Mouse (Mus musculus) stomach, postnatal 0 days (tissue): ENCODE data around the gene Speer4b. TPM values are rescaled to one million over a fixed set of nuclear protein-coding genes. Genes with fewer than 3 reads are reported as not detected.

Experiments used
- ATAC-seq: fragments of 200-750 bp; cut with Nextera tagmentation; 2 replicates; pipeline ENCODE4 v1.8.0; 2017; ENCODE audit not compliant: low FRiP score, low TSS enrichment
- DNase-seq: peaks from one replicate; pipeline ENCODE4 v3.0.0-alpha.2; 2016; ENCODE audit warnings: low spot score
- H3K27ac ChIP-seq: fragments of 300-500 bp; sonication (generic); replicated peaks from 2 replicates; pipeline ENCODE4 v1.5.1; 2014; ENCODE audit warnings: mild to moderate bottlenecking, control low read depth
- H3K27me3 ChIP-seq: fragments of 300-500 bp; sonication (generic); 2 replicates; pipeline ENCODE4 v1.6.1; 2014; ENCODE audit warnings: low read length; ENCODE audit not compliant: control insufficient read depth, insufficient read depth
- H3K36me3 ChIP-seq: fragments of 300-500 bp; sonication (generic); 2 replicates; pipeline ENCODE4 v1.6.1; 2014; ENCODE audit warnings: low read length, mixed read lengths; ENCODE audit not compliant: control insufficient read depth, insufficient read depth
- H3K4me1 ChIP-seq: fragments of 300-500 bp; sonication (generic); replicated peaks from 2 replicates; pipeline ENCODE4 v1.6.1; 2014; ENCODE audit warnings: antibody characterized with exemption; ENCODE audit not compliant: control insufficient read depth, insufficient read depth
- H3K4me2 ChIP-seq: fragments of 300-500 bp; sonication (generic); replicated peaks from 2 replicates; pipeline ENCODE4 v1.6.1; 2014; ENCODE audit warnings: low read depth, mild to moderate bottlenecking, control low read depth, moderate library complexity
- H3K4me3 ChIP-seq: fragments of 300-500 bp; sonication (generic); 2 replicates; pipeline ENCODE4 v1.5.1; 2014; ENCODE audit warnings: low read depth, low read length, control low read depth
- H3K9ac ChIP-seq: fragments of 300-500 bp; sonication (generic); 2 replicates; pipeline ENCODE4 v1.6.1; 2014; ENCODE audit warnings: mild to moderate bottlenecking, low read length, control low read depth, mixed read lengths
- H3K9me3 ChIP-seq: fragments of 300-500 bp; sonication (generic); 2 replicates; pipeline ENCODE4 v1.6.1; 2016; ENCODE audit warnings: low read length; ENCODE audit not compliant: control insufficient read depth
- CTCF ChIP-seq: IDR thresholded peaks from 2 replicates; pipeline ENCODE4 v1.5.1; 2016; ENCODE audit warnings: antibody characterized with exemption, low read depth, mild to moderate bottlenecking, moderate library complexity
- EP300 ChIP-seq: optimal IDR thresholded peaks from 2 replicates; pipeline ENCODE3; 2016; ENCODE audit warnings: antibody characterized with exemption
- WGBS: fragments of 180-500 bp; shearing (Covaris S2); extraction: QIAGEN DNeasy Blood & Tissue Kit; methylation state at CpG from one replicate; pipeline ENCODE4 v1.1.7; 2014; 5-methylcytosine and 5-hydroxymethylcytosine counted together
- polyA plus RNA-seq: library from polyadenylated mRNA; unstranded; fragments of >200 nt; fragmentation: Nextera tagmentation; extraction: Ambion mirVana; gene quantifications from 2 replicates; pipeline ENCODE4 v1.2.1, GENCODE M21; 2015

Gene Speer4b
- polyA plus RNA-seq, 1 experiment from 2014 or later: not detected

DNA sequence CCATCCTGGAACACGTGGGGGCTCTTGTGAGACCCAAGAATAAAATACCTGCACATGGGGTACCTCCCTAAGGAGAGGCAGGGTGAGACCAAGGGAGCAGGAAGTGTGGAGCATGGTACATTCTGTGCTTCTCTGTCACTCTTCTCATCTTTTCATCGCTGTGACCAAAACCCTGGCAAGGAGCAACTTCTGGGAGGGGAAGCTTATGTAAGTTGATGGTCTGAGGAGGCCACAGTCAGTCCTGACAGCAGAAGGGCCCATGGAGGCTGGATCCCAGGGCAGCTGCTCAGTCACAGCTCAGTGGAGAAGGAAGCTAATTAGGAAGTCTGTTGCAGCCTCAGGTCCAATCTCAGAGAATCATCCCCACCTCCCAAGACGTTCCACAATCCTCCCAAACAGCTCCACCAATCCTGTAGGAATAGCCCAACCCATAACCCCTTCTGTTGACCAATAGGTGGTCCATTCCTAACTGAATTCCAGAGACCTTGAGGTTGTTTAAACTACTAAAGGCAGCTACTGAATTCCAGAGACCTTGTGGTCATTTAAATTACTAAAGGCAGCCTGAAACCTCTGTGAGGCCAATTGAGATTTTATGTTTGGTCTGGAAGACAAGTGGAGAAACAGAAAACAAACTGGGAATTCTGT, 47.9 kb downstream of the Speer4b start:
- Histone ChIP-seq H3K4me2 (no peak overlapping the region), H3K4me3 (no peak overlapping the region), H3K36me3 (no peaks in the 10 kb centered on the region), H3K4me1 (no peaks in the 10 kb centered on the region), H3K9me3 (no peaks in the 10 kb centered on the region), H3K9ac (no peak overlapping the region), H3K27ac (no peak overlapping the region), H3K27me3 (no peaks in the 10 kb centered on the region)
- WGBS: 39% methylated on average over 3 of the region's 3 CpGs
- no peak for ATAC-seq
- no peak for DNase-seq
- TF ChIP-seq EP300 (no peak), CTCF (no peak)
